Mouse (Mus musculus) forebrain, embryonic 11.5 days (tissue): ENCODE data around the gene Plbd2. TPM values are rescaled to one million over a fixed set of nuclear protein-coding genes. Genes with fewer than 3 reads are reported as not detected.
A peak's percentile ranks its signal among the peaks of the same experiment; 100 is the strongest.

Experiments used
- ATAC-seq: fragments of 200-750 bp; cut with Nextera tagmentation; replicated peaks from 2 replicates; pipeline ENCODE4 v1.8.0; 2017; ENCODE audit warnings: moderate TSS enrichment; ENCODE audit not compliant: low FRiP score
- DNase-seq: peaks from one replicate; pipeline ENCODE4 v3.0.0-alpha.2; 2017; ENCODE audit warnings: low spot score
- H3K27ac ChIP-seq: fragments of 300-500 bp; sonication (generic); 2 replicates; pipeline ENCODE4 v1.5.1; 2014; ENCODE audit warnings: low read depth, low read length
- H3K27me3 ChIP-seq: fragments of 300-500 bp; sonication (generic); 2 replicates; pipeline ENCODE4 v1.6.1; 2014; ENCODE audit warnings: mild to moderate bottlenecking, low read length, mixed read lengths; ENCODE audit not compliant: control insufficient read depth, insufficient read depth
- H3K36me3 ChIP-seq: fragments of 300-500 bp; sonication (generic); 2 replicates; pipeline ENCODE4 v1.6.1; 2014; ENCODE audit warnings: mild to moderate bottlenecking, low read length, moderate library complexity, mixed read lengths; ENCODE audit not compliant: control insufficient read depth, insufficient read depth
- H3K4me1 ChIP-seq: fragments of 300-500 bp; sonication (generic); replicated peaks from 2 replicates; pipeline ENCODE4 v1.6.1; 2014; ENCODE audit warnings: low read length, mixed read lengths; ENCODE audit not compliant: control insufficient read depth, insufficient read depth
- H3K4me2 ChIP-seq: fragments of 300-500 bp; sonication (generic); 2 replicates; pipeline ENCODE4 v1.6.1; 2014; ENCODE audit warnings: low read depth, mild to moderate bottlenecking, low read length, moderate library complexity, mixed read lengths; ENCODE audit not compliant: severe bottlenecking
- H3K4me3 ChIP-seq: fragments of 300-500 bp; sonication (generic); 2 replicates; pipeline ENCODE4 v1.5.1; 2014; ENCODE audit warnings: low read depth, low read length
- H3K9ac ChIP-seq: fragments of 300-500 bp; sonication (generic); 2 replicates; pipeline ENCODE4 v1.6.1; 2014; ENCODE audit warnings: low read length
- H3K9me3 ChIP-seq: fragments of 300-500 bp; sonication (generic); 2 replicates; pipeline ENCODE4 v1.6.1; 2016; ENCODE audit warnings: low read length, mixed read lengths; ENCODE audit not compliant: control insufficient read depth
- WGBS: fragments of 180-500 bp; shearing (Covaris S2); extraction: QIAGEN DNeasy Blood & Tissue Kit; methylation state at CpG from one replicate; pipeline ENCODE4 v1.1.7; 2014; 5-methylcytosine and 5-hydroxymethylcytosine counted together
- polyA plus RNA-seq: library from polyadenylated mRNA; unstranded; fragments of >200 nt; fragmentation: Nextera tagmentation; extraction: Ambion mirVana; gene quantifications from 2 replicates; pipeline ENCODE4 v1.2.1, GENCODE M21; 2014

The Plbd2 gene
- polyA plus RNA-seq, 1 experiment from 2014 or later: 29.8 TPM

- Histone ChIP-seq H3K4me1 (no peaks in the 10 kb centered on the region), H3K36me3 (no peaks in the 10 kb centered on the region)
Observed at GRCm38 (mm10) chr5:120493873-120494395, 9.5 kb downstream of the Plbd2 start.

GRCm38 (mm10) chr5:120493440-120493839, 10.0 kb downstream of the Plbd2 start:
- no peaks in the 10 kb centered on the region for H3K9me3 ChIP-seq
- no peak for DNase-seq
- H3K27ac ChIP-seq: no peak overlapping the region
- no peak overlapping the region for H3K9ac ChIP-seq
- H3K27me3 ChIP-seq: no peaks in the 10 kb centered on the region
- H3K4me1 ChIP-seq: no peaks in the 10 kb centered on the region
- WGBS: 89% methylated on average over 6 of the region's 6 CpGs
- no peak for ATAC-seq
- no peak overlapping the region for H3K4me3 ChIP-seq
- H3K36me3 ChIP-seq: no peaks in the 10 kb centered on the region
- H3K4me2 ChIP-seq: no peak overlapping the region

More at GRCm38 (mm10) chr5:120493873-120494395, 9.5 kb downstream of the Plbd2 start:
- 90% methylated on average over 9 of the region's 9 CpGs for WGBS
- no peak for DNase-seq
- no peaks in the 10 kb centered on the region for H3K27me3 ChIP-seq
- no peak overlapping the region for H3K4me2 ChIP-seq
- no peaks in the 10 kb centered on the region for H3K9me3 ChIP-seq
- no peak overlapping the region for H3K4me3 ChIP-seq
- no peak for ATAC-seq
- no peak overlapping the region for H3K9ac ChIP-seq
- no peak overlapping the region for H3K27ac ChIP-seq

- no peak overlapping the region for H3K4me2 ChIP-seq
- H3K36me3 ChIP-seq: no peaks in the 10 kb centered on the region
- no peak for ATAC-seq
- no peak overlapping the region for H3K4me3 ChIP-seq
- DNase-seq: peak; percentile 75
- no peaks in the 10 kb centered on the region for H3K27me3 ChIP-seq
- H3K27ac ChIP-seq: no peak overlapping the region
- WGBS: 62% methylated on average over 11 of the region's 11 CpGs
- no peaks in the 10 kb centered on the region for H3K4me1 ChIP-seq
- H3K9ac ChIP-seq: no peak overlapping the region
- no peaks in the 10 kb centered on the region for H3K9me3 ChIP-seq
Observed at GRCm38 (mm10) chr5:120492437-120492836, 11.0 kb downstream of the Plbd2 start.

- H3K27ac ChIP-seq: no peak overlapping the region
- no peaks in the 10 kb centered on the region; the same call in 1 of the 2 replicates for H3K36me3 ChIP-seq
Observed at GRCm38 (mm10) chr5:120490679-120491192, 12.7 kb downstream of the Plbd2 start.

GRCm38 (mm10) chr5:120487844-120488243, 15.6 kb downstream of the Plbd2 start:
- no peaks in the 10 kb centered on the region for H3K9me3 ChIP-seq
- H3K4me3 ChIP-seq: no peak overlapping the region
- H3K9ac ChIP-seq: no peak overlapping the region
- 86% methylated on average over 8 of the region's 8 CpGs for WGBS
- H3K27me3 ChIP-seq: no peaks in the 10 kb centered on the region
- no peaks in the 10 kb centered on the region for H3K4me1 ChIP-seq
- H3K36me3 ChIP-seq: no peaks in the 10 kb centered on the region; the same call in 1 of the 2 replicates
- DNase-seq: no peak
- no peak overlapping the region for H3K27ac ChIP-seq
- H3K4me2 ChIP-seq: no peak overlapping the region
- ATAC-seq: no peak

More at GRCm38 (mm10) chr5:120490679-120491192, 12.7 kb downstream of the Plbd2 start:
- Histone ChIP-seq H3K4me2 (no peak overlapping the region), H3K4me3 (no peak overlapping the region), H3K9me3 (no peaks in the 10 kb centered on the region), H3K9ac (no peak overlapping the region), H3K27me3 (no peaks in the 10 kb centered on the region), H3K4me1 (no peaks in the 10 kb centered on the region)
- ATAC-seq: no peak
- WGBS: 93% methylated on average over 8 of the region's 8 CpGs
- no peak for DNase-seq

GRCm38 (mm10) chr5:120483399-120483798, 20.0 kb downstream of the Plbd2 start:
- Histone ChIP-seq H3K4me1 (no peaks in the 10 kb centered on the region), H3K9me3 (no peaks in the 10 kb centered on the region), H3K4me3 (no peak overlapping the region), H3K27me3 (no peaks in the 10 kb centered on the region), H3K27ac (no peak overlapping the region), H3K36me3 (no peaks in the 10 kb centered on the region; the same call in 1 of the 2 replicates), H3K4me2 (no peak overlapping the region), H3K9ac (no peak overlapping the region)
- 86% methylated on average over 19 of the region's 19 CpGs for WGBS
- no peak for DNase-seq
- no peak for ATAC-seq

GRCm38 (mm10) chr5:120481205-120481604, 22.2 kb downstream of the Plbd2 start:
- Histone ChIP-seq H3K4me2 (no peak overlapping the region), H3K9ac (no peak overlapping the region), H3K4me1 (no peaks in the 10 kb centered on the region), H3K4me3 (no peak overlapping the region), H3K9me3 (no peaks in the 10 kb centered on the region), H3K27ac (no peak overlapping the region), H3K27me3 (no peaks in the 10 kb centered on the region), H3K36me3 (no peaks in the 10 kb centered on the region; the same call in 1 of the 2 replicates)
- 67% methylated on average over 9 of the region's 9 CpGs for WGBS
- no peak for ATAC-seq
- DNase-seq: no peak

- H3K9me3 ChIP-seq: no peaks in the 10 kb centered on the region
- H3K4me2 ChIP-seq: no peak overlapping the region
- no peaks in the 10 kb centered on the region for H3K4me1 ChIP-seq
- DNase-seq (no peak), ATAC-seq (no peak)
- H3K4me3 ChIP-seq: no peak overlapping the region
- H3K36me3 ChIP-seq: no peaks in the 10 kb centered on the region
- WGBS: 65% methylated on average over 4 of the region's 4 CpGs
- no peak overlapping the region for H3K9ac ChIP-seq
- H3K27ac ChIP-seq: no peak overlapping the region
- no peaks in the 10 kb centered on the region for H3K27me3 ChIP-seq
Observed at GRCm38 (mm10) chr5:120479538-120479937, 23.9 kb downstream of the Plbd2 start.

GRCm38 (mm10) chr5:120477993-120478392, 25.4 kb downstream of the Plbd2 start:
- Histone ChIP-seq H3K36me3 (no peaks in the 10 kb centered on the region), H3K9ac (no peak overlapping the region), H3K27ac (no peak overlapping the region), H3K9me3 (no peaks in the 10 kb centered on the region), H3K4me3 (no peak overlapping the region), H3K4me2 (no peak overlapping the region), H3K27me3 (no peaks in the 10 kb centered on the region), H3K4me1 (no peaks in the 10 kb centered on the region)
- 92% methylated on average over 5 of the region's 5 CpGs for WGBS
- no peak for DNase-seq
- no peak for ATAC-seq
